Mouse (Mus musculus) left cerebral cortex, postnatal 36 days (tissue): ENCODE measurements around the gene Dock10. TPM values are rescaled to one million over a fixed set of nuclear protein-coding genes. Genes with fewer than 3 reads are reported as not detected.

Source experiments
- DNase-seq, 2 experiments: peaks; one replicate each; pipeline ENCODE4 v3.0.0; 2021 to 2022; ENCODE audit warnings: low spot score in 2 of 2, mixed read lengths in 1 of 2
- intact Hi-C: fragments of 180-260 bp; cut with DNase I; formaldehyde crosslinking; loops from one replicate; pipeline ENCODE4 v1.15.1; 2025
- total RNA-seq, 2 experiments: library from RNA; stranded (reverse); gene quantifications; 2 replicates each; pipeline ENCODE4 v1.2.3; 2021

The Dock10 gene
- total RNA-seq, 2 experiments from 2014 or later: 24.4 to 36.4 TPM

DNA sequence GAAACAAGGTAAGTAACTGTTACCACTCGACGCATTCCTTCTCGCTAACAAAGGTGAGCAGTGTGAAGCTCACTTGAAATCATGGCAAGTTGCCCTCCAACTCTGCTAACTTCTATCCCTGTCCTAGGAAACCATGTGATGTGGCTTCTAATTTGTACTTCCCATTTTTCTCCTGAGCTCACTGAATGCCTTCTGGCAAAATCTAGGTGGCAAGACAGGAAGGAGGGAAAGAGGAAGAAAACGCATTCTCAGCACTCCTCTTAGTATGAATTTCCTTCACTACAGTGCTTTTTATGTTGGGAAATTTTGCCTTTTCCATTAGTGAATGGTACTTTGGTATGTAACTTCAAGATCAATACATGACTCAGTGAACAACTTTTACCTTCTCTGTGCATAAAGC, 131.5 kb downstream of the Dock10 start:
- intact Hi-C loops: no loop called here
- no peak for DNase-seq

DNA sequence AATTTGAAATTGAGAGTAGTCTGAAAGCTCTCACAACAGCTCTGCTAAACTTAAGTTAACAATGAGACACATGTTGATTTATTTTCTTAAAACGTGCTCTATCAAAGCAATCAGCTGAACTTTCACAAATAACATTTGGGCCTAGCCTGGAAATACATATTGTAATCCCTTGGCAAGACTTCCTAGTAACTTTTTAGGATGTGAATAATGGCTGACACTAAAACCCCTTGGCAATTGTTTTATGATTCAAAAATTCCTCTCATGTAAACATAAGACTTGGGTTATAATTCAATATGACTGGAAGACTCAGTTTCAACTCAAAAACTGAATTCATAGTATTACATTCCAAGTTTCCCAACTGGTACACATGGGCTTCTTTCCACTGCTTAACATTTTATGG, 133.0 kb downstream of the Dock10 start:
- intact Hi-C loops: no loop called here
- DNase-seq: no peak

DNA sequence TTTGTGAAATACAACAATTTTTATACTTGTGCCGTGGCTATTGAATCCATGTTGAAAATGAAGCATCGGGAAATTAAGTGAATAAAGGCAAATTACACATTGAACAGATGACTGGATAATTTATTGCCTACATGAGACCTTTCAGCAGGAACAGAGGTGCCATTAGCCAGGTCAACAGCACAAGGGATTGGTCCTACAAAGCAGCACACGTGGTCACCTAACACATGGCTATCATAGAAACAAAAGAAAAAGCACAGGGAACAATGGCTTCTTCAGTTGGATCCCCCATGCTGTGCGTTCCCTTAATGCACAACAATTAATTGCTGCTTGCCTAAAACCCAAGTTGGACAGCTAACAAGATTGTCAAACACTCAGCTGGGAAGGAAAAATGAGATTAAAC, 133.8 kb downstream of the Dock10 start:
- no peak for DNase-seq
- intact Hi-C loops: no loop called here

DNA sequence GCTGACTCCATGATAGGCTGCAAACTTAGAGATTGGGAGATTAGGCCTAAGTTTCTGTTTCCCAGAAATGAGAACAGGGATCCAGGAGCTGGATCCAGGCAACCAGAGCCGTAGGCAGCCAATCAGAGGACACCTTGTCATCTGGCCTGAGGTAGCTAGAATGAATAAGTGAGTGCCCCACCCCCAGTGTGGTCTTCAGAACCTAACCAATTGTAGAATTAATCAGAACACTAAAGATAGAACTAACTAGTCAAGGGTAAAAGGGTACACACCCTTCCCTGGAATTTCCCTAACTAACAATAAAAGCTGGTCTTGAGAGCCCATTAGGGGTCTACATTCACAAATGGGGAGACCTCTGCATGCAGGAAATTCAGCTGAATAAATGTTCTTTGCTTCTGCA, 135.7 kb downstream of the Dock10 start:
- no peak for DNase-seq
- intact Hi-C loops: no loop called here

DNA sequence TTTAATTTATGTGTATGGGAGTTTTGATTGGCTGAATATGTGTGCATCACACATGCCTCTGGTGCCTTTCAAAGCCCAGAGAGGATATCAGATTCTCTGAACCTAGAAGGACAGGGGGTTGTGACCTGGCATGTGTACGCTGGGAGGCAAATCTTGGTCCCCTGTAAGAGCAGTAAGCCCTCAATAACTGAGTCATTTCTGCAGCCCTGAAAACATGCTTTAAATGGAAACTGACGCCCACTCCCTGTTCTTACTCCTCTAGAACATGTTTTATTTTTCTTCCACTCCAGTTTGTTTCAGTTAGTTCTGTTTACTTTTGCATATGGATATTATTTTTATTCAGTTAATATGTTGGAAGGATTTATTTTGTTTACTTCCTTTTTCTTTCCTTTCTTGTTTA, 139.2 kb downstream of the Dock10 start:
- no peak for DNase-seq
- intact Hi-C loops: no loop called here

DNA sequence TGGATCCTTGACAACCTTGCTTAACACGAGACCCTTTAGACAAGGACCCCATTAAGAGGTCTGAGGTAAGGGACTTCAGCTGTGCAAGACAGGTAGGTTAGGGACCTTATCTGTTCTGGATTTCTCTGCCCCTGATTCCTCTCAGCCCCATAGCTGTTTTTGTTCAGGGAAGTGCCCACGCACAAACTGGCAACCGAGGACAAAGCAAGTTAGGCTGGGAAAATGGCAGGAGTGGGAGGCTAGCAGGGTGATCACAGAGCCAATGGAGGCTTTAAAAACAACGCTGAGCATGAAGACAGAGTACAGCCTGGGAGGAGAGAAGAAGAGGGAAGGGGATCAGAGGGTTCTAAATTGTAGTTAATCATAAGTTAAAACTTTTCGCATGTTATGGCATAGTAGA, 141.7 kb downstream of the Dock10 start:
- intact Hi-C loops: no loop called here
- DNase-seq: peak; percentile 13 to 28

DNA sequence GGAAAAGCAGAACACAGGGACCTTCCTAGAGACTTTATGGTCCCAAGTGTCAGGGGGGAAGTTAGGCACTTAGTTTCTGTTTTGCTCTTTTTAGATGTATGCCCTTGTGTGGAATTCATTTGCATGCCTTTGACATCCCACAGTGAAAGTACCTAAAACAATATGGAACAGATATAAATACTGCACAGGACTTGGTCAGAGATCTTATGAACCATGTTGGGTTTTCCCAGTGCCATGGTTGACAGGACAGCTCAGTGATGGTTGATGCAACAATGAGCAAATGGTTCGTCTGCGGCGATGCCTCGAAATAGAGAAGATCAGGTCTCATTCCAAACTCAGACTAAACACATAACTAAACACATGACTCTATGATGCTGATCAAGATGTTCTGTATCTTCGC, 143.6 kb downstream of the Dock10 start:
- intact Hi-C loops: no loop called here
- no peak for DNase-seq

DNA sequence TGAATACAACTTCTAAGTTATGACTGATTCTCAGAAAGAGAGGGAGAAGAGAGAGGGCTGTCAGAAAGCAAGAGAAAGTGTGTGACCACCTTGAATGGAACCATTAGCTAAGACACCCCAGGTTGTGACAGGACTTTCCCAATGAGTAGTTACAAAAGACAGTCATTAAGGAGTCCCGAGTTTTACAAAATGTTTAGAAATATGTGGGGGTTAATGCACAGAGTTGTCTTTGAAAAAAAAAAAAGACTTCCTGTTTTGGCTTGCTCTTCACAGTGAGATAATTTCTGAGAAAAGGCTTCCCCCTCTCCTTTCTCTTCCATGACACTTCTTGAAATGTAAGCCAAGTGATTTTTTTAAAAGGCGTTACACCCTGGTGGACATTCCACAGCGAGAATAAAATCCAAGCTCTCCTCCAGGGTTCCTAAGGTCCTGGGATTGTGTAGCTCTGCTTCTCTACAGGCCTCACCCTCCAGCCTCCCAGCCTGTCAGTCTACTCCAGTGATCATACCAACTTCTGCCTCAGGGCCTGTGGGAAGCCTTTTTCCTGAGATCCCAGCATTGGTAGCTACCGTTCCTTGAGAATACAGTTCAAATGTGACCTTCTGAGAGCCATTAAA, 144.8 kb downstream of the Dock10 start:
- intact Hi-C loops: no loop called here

DNA sequence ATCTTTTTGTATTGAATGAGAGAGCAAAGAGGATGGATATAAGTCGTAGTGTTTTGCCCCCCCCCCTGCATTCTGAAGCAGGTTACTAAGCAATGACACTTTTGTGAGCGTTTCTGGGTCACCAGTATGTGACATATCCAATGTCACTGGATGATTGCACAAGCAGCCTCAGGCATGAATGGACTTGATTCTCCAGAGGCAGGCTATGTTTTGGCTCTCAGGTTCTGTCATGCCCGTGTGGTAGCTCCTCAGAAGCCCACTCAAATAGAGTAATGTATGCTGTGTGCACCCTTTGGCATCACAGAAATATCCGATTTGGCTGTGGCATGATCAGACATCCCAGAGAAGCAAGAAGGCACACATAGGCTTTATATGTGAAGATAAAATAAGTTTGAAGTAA, 150.8 kb downstream of the Dock10 start:
- intact Hi-C loops: no loop called here
- DNase-seq: no peak

More for the DNA sequence above, 144.8 kb downstream of the Dock10 start:
- no peak for DNase-seq

DNA sequence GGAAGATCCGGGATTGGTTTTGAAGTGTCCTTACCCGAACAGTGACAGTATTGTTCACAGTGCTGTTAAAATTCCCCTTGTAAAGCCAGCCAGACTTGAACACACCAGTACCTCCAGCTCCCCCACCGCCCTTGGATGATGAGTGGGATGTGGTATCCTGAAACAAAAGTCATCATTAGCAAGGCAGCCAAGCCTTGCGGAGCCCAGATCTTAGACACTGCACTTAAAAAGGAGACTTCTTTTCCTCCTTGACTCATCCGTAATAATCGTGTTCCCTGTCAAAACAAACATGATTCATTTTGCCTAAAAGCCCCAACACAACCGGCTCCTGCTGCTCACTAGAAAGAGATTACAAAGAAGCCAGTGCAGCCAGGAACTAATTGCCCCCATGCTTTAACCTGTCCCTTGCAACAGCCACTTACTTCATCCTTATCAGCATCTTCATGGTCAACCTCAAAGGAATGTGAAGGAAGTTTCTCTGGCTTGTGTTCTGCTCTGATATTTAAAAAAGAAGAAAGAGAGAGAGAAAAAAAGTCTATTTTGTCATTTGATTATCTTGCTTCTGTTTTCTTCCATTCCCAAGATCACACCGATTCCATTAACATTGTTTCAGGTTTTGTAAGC, 152.1 kb downstream of the Dock10 start:
- intact Hi-C loops: no loop called here
- DNase-seq: peak; percentile 24 to 40

DNA sequence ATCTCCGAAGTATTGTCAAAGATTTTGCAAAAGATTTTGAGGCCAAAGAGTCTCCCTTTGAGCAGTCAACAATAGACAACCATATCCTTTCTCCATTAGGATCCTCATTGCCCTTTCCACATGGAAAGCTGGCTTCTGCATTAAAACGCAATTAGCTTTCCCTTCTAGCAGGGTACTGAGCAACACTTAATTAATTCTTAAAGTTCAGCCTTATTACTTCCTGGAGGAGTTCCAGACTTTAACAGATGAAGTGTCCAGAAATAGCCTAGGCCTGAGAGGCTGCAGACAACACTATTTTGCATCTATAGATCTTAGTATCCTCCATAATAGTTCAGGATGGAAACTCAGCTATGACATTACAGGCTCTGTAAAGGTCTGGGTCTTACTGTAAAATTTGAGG, 154.0 kb downstream of the Dock10 start:
- intact Hi-C loops: loop anchor here (5.0 kb wide), 1 partner anchor 118 kb away; no protein-coding TSS in a partner anchor
- DNase-seq: no peak

DNA sequence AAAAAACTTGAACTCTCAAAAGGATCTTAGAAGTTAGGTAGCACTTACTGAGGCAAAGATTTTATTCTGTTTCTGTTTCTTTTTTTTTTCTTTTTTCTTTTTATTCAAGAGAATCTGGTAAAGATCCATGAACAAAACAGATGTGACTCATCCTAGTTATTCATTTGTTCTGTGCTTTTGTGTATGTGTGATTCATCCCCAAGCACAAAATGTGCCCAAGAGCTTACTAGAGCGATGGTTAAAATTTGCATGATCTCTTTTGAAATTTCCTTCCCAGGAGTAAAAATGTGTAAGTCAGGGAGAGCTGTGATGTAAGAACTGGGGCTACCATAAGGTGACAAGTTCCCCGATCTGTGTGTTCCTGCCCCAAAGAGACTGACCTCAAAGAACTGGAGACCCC, 155.2 kb downstream of the Dock10 start:
- DNase-seq: no peak
- intact Hi-C loops: loop anchor here (5.0 kb wide), 1 partner anchor 119 kb away; no protein-coding TSS in a partner anchor

DNA sequence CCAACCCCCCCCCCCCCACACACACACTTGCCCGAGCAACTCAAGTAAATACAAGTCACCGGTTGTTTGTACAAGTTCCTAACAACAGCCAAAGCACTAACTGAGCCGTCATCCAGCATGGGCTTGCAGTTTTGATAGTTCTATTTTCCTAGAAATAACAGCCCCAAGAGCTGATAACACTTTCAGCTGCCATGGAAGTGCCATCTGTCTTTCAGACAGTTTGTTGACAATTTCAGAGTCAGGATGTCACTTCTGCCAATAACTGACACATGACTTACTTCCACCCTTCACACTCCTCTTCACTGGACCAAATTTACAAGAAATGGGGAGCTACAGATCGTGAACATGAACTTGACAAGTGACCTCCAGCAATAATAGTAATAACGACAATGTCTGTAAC, 175.0 kb downstream of the Dock10 start:
- intact Hi-C loops: no loop called here
- DNase-seq: no peak

DNA sequence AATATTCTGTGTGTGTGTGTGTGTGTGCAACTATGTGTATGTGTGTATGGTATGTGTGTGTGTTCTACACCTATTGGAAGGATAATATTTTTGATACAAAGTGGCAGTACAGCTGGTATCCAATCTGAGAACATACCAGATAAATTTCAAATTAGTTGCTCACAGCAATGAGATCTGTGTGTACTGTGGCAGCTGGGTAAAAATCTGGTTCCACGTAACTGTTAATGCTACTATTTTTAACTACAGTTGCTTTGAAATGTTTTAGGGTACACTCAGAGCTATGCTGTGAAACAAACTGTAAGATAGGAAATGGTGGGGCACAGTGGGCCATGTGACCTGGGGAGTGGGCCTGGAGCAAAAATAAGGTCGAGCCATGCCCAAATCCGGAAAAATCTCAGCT, 176.1 kb downstream of the Dock10 start:
- intact Hi-C loops: no loop called here
- DNase-seq: no peak

DNA sequence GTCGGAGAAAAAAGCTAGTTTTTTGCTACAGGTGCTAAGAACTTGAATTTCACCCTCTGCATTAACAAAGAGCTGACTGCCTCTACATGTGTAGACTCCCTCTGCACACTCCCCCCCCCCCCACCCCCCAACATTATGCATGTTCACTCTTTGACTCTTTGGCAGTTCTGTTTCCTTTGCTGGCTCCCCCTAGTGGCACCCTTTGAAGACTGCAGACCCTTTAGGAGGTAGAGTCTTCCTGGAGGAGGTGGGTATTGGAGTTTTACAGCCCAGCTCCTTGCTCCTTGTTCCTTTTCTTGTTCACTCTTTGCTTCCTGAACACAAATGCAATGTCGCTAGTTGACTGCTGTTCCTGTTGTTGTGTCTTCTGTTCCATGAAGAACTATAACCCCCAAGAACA, 181.4 kb downstream of the Dock10 start:
- DNase-seq: no peak
- intact Hi-C loops: no loop called here

DNA sequence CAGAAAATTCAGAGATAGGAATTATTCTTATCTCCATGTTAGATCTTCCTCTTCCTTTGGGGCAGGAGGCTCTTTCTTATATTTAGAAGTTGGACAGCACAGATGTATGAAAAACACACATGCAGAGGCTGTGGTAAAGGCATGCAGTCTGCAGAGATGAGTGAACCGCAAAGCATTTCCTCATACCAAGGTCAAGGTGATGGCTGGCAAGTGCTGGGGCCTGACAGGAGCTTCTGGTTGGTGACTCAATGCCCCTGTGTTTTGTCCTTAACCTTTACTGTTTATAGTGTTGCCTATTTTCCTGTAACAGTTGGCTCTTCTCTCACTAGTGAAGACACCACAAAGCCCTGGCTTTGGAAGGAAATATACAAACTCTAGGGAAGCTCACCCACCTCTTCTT, 201.9 kb downstream of the Dock10 start:
- DNase-seq: no peak
- intact Hi-C loops: no loop called here

DNA sequence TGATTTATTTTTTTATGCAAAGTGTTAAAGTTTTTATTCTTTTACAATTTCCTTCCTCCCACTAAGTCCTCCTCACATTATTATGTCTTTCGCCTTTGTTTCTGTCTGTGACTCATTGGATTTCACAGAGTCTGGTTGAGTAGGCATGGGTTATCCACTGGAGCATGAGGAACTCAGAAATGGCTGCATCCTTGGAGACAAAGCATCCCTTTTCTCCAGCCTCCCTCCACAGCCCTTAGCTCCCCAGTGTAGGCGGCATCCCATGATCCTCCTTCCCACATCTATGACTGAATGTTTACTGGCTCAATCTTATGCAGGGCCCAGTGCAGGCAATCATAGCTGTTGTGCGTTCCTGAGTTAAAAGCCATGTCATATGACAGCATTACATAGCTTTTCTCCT, 216.8 kb downstream of the Dock10 start:
- intact Hi-C loops: loop anchor here (10.0 kb wide), 1 partner anchor 183 kb away; no protein-coding TSS in a partner anchor

DNA sequence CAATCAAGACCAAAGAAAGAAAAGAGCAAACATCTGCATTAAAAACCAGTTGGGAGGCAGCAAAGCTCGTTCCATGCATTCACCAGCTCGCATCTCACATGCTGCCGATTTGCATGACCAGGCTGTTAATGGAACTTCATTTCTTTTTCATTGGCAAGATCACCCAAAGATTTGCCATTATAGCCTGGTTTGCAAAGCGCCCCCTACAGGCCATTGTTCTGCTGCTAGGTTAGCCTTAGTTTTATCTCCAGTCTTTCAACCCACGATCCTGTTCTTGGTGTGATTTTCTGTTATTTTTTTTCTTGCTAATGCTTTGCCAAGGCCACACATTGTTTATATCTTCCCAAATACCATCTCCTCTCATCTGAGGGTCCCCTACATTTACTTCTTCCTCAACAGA, 236.1 kb downstream of the Dock10 start:
- no peak for DNase-seq
- intact Hi-C loops: no loop called here

More for the DNA sequence above, 216.8 kb downstream of the Dock10 start:
- DNase-seq: no peak

DNA sequence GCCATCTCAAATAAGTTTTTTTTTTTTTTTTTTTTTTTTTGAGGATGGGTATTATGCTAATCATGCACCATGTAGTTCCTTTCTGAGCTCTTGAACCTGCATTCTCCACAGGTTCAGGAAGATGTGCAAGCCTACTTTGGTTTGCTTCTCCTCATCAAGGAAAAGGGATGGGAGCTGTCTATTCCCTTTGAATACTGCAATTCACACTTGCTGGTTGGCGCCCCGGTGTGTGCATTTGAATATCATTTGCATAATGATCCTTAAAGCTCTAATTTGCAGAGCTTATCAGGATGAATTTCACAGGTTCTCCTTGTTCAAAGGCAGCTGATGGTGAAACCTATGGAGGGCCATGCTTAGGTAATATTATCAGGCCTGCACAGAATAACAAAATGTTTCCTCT, 237.9 kb downstream of the Dock10 start:
- intact Hi-C loops: no loop called here

DNA sequence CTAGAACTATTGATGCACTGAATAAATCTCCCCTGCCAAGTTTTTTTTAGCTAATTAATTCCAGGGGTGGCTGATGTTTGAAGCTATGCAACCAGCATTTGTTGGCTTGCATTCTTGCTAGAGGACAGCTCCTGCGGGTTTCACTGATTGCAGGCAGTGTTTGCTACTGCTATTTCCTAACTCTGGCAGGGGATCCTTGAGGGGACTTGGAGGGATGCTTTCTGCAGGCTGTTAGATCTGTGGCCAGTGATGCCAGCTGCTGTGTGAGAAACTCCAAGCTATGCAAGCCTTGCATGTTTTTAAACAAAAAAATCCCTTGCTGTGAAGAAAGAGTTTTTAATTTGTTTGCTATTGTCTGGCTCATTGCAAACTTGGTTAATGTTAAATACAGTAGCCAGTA, 238.4 kb downstream of the Dock10 start:
- intact Hi-C loops: loop anchor here (5.0 kb wide), 1 partner anchor 733 kb away; no protein-coding TSS in a partner anchor

More for the DNA sequence above, 237.9 kb downstream of the Dock10 start:
- no peak for DNase-seq

DNA sequence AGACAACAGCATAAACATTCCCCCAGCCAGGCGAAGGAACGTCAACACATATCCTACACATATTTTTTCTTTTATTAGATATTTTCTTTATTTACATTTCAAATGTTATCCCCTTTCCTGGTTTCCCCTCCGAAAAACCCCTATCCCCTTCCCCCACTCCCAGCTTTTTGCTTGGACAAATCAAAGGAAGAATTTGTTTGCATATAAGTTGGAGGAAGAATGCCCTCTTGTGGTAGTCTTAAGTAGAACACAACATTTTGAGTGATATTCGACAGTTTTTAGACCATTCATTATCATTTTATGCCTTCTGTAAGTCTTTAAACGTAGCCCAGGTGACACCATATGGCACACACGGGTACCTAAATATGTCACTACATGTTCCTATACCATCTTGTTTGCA, 242.5 kb downstream of the Dock10 start:
- intact Hi-C loops: loop anchor here (2.0 to 5.0 kb wide), 2 partner anchors 335 to 729 kb away; no protein-coding TSS in a partner anchor
- DNase-seq: no peak

More for the DNA sequence above, 238.4 kb downstream of the Dock10 start:
- no peak for DNase-seq
